Mouse (Mus musculus): Measurements from ENCODE around the gene Lemd1. TPM values are rescaled to one million over a fixed set of nuclear protein-coding genes. Genes with fewer than 3 reads are reported as not detected.
A peak's percentile ranks its signal among the peaks of the same experiment; 100 is the strongest.

Lemd1 gene
- not detected in 2 replicates for total RNA-seq (2017)

GRCm38 (mm10) chr1:132191093-132191785 lies at the start of gene Lemd1, which contains the start of gene AC124108.1:
Lemd1 (plus strand) TSS chr1:132191431.
AC124108.1 (plus strand) TSS chr1:132191457.
- no peak for ATAC-seq (ENCODE audit: extremely low read depth, insufficient number of reproducible peaks, low FRiP score, poor library complexity, severe bottlenecking)

- ATAC-seq (ENCODE audit: extremely low read depth, insufficient number of reproducible peaks, low FRiP score, poor library complexity, severe bottlenecking) = no peak
Observed at GRCm38 (mm10) chr1:132141753-132142152, 49.5 kb upstream of the Lemd1 start.

GRCm38 (mm10) chr1:132143079-132143478 lies 48.2 kb upstream of the Lemd1 start:
- no peak for ATAC-seq (ENCODE audit: extremely low read depth, insufficient number of reproducible peaks, low FRiP score, poor library complexity, severe bottlenecking)

- ATAC-seq (ENCODE audit: extremely low read depth, insufficient number of reproducible peaks, low FRiP score, poor library complexity, severe bottlenecking) = no peak
Observed at GRCm38 (mm10) chr1:132143730-132144129, 47.5 kb upstream of the Lemd1 start.

GRCm38 (mm10) chr1:132144223-132144622 lies 47.0 kb upstream of the Lemd1 start:
- no peak for ATAC-seq (ENCODE audit: extremely low read depth, insufficient number of reproducible peaks, low FRiP score, poor library complexity, severe bottlenecking)

- ATAC-seq (ENCODE audit: extremely low read depth, insufficient number of reproducible peaks, low FRiP score, poor library complexity, severe bottlenecking) = no peak
Observed at GRCm38 (mm10) chr1:132144837-132145236, 46.4 kb upstream of the Lemd1 start.

GRCm38 (mm10) chr1:132145973-132146685 lies 45.1 kb upstream of the Lemd1 start:
- ATAC-seq (ENCODE audit: extremely low read depth, insufficient number of reproducible peaks, low FRiP score, poor library complexity, severe bottlenecking) = no peak

GRCm38 (mm10) chr1:132149410-132149809 lies 41.8 kb upstream of the Lemd1 start:
- no peak for ATAC-seq (ENCODE audit: extremely low read depth, insufficient number of reproducible peaks, low FRiP score, poor library complexity, severe bottlenecking)

- ATAC-seq (ENCODE audit: extremely low read depth, insufficient number of reproducible peaks, low FRiP score, poor library complexity, severe bottlenecking) = no peak
Observed at GRCm38 (mm10) chr1:132150171-132150570, 41.1 kb upstream of the Lemd1 start.

- no peak for ATAC-seq (ENCODE audit: extremely low read depth, insufficient number of reproducible peaks, low FRiP score, poor library complexity, severe bottlenecking)
Observed at GRCm38 (mm10) chr1:132150817-132151601, 40.2 kb upstream of the Lemd1 start.

- ATAC-seq (ENCODE audit: extremely low read depth, insufficient number of reproducible peaks, low FRiP score, poor library complexity, severe bottlenecking) = no peak
Observed at GRCm38 (mm10) chr1:132151908-132152307, 39.3 kb upstream of the Lemd1 start.

GRCm38 (mm10) chr1:132153086-132153690 lies 38.0 kb upstream of the Lemd1 start:
- no peak for ATAC-seq (ENCODE audit: extremely low read depth, insufficient number of reproducible peaks, low FRiP score, poor library complexity, severe bottlenecking)

- ATAC-seq (ENCODE audit: extremely low read depth, insufficient number of reproducible peaks, low FRiP score, poor library complexity, severe bottlenecking) = no peak
Observed at GRCm38 (mm10) chr1:132153691-132154090, 37.5 kb upstream of the Lemd1 start.

- ATAC-seq (ENCODE audit: extremely low read depth, insufficient number of reproducible peaks, low FRiP score, poor library complexity, severe bottlenecking) = peak; percentile 69
Observed at GRCm38 (mm10) chr1:132155737-132156136, 35.5 kb upstream of the Lemd1 start.

GRCm38 (mm10) chr1:132157016-132157781 lies 34.0 kb upstream of the Lemd1 start:
- 0 out of 2 replicates have a peak, but pooled peaks have one; percentile 37 for ATAC-seq (ENCODE audit: extremely low read depth, insufficient number of reproducible peaks, low FRiP score, poor library complexity, severe bottlenecking)

- no peak for ATAC-seq (ENCODE audit: extremely low read depth, insufficient number of reproducible peaks, low FRiP score, poor library complexity, severe bottlenecking)
Observed at GRCm38 (mm10) chr1:132157808-132158207, 33.4 kb upstream of the Lemd1 start.

- no peak for ATAC-seq (ENCODE audit: extremely low read depth, insufficient number of reproducible peaks, low FRiP score, poor library complexity, severe bottlenecking)
Observed at GRCm38 (mm10) chr1:132158741-132159140, 32.5 kb upstream of the Lemd1 start.

- no peak for ATAC-seq (ENCODE audit: extremely low read depth, insufficient number of reproducible peaks, low FRiP score, poor library complexity, severe bottlenecking)
Observed at GRCm38 (mm10) chr1:132159681-132160080, 31.6 kb upstream of the Lemd1 start.

Measured in neutrophil, adult 5-6 weeks (primary cell).